Mouse (Mus musculus) E14TG2a.4 (cell line): ENCODE data around the gene Themis2.

Experiments used
- CTCF ChIP-seq: conservative IDR thresholded peaks from 2 replicates; pipeline ENCODE4 v1.5.1; 2014; ENCODE audit warnings: low read length
- NANOG ChIP-seq: IDR thresholded peaks from 2 replicates; pipeline ENCODE4 v1.6.1; 2014; ENCODE audit warnings: borderline replicate concordance, low read length, mixed read lengths
- POU5F1 ChIP-seq: IDR thresholded peaks from 2 replicates; pipeline ENCODE4 v1.6.1; 2014; ENCODE audit warnings: low read length, borderline replicate concordance

DNA sequence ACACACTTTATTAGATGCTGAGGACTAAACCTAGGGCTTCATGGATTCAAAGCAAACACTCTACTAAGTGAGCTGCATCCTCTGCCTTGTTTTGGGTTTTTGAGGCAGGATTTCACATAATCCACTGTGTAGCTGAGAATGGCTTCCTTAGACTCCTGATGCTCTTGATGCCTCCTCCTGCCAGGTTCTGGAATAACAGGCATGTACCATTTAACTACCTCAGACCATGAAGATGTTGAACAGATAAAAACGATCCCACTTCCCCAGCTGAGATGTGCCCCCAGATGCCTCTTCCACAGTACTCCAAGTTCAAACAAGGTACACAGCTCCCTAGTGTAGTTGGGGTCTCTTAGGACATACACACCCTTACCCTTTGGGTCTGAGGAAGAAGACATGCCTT is 1.3 kb upstream of the Themis2 start:
- TF ChIP-seq CTCF (no peak), NANOG (no peak), POU5F1 (no peak)
